Mouse (Mus musculus) heart, adult 2 months (tissue): Measurements from ENCODE around the gene Thsd7a.

ENCODE experiments used
- CTCF ChIP-seq: fragments of 200-600 bp; IDR thresholded peaks from 2 replicates; pipeline ENCODE4 v1.8.1; 2022; ENCODE audit warnings: antibody characterized with exemption, mild to moderate bottlenecking, moderate library complexity
- EP300 ChIP-seq: fragments of 200-500 bp; IDR thresholded peaks from 2 replicates; pipeline ENCODE4 v1.6.1; 2011; ENCODE audit warnings: low read depth, low read length, control low read depth; ENCODE audit not compliant: insufficient read depth

GRCm38 (mm10) chr6:12693689-12694088 lies 55.5 kb downstream of the Thsd7a start:
- TF ChIP-seq CTCF (no peak), EP300 (no peak)
